Mouse (Mus musculus): Measurements from ENCODE around the gene Ndufa8.

DNA sequence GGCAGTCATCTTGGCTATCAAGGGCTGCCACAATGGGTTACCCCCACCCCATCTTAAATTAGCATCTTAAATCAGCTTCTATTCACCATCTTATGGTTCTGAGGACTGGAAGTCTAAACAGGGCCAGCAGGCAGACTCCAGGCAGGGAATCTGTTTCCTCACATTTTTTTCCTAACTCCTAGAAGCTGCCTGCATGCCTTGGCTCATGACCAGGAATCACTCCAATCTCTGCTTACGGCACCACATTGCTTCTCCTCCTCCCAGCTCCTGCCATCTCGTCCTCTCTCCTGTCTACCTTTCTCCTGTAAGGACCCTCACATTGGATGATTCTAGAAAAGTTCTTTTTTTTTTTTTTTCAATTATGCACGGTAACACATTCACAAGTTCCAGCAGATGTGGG lies 4.0 kb upstream of the Ndufa8 start:
- TF ChIP-seq CTCF (IDR thresholded peaks at IDR 0.05; ENCODE audit: low read depth, low read length) (no peak), POLR2A (IDR thresholded peaks at IDR 0.05; ENCODE audit: insufficient read depth, low read length) (no peak)
